ENCODE assay signal across 10 mouse cellular contexts in the genomic region with DNA sequence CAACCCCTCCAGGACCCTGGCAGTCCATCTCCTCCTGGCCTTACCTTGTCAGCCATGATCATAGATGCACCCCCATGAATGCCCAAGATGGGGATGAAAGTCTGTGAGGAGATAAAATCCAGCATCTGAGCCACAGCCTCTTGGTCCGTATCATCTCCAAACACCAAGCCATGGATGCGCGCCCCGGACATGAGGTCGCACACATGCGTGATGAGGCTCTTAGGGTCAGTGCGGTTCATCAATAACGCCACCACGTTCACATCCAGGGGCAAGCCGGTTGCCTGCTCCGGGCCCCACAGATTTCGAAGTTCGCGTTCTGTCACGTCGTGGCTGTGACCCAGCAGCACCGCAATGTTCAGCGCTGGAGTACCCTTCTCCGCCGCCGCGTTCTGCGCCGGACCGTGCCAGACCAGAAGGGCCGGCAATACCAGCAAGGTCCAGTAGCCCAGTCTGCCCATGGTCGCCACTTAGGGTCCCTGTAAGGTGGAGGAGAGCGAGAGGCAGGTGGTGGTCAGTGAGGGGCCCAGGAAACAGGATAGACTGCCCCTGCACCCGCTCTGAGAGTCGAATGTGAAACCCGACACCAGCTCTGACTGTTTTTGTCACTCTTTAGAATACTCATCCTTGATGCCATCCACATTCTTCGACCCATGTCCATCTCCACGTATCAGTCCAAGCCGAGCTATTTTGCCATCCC. TPM values are rescaled to one million over a fixed set of nuclear protein-coding genes. Genes with fewer than 3 reads are reported as not detected.
DNase-seq lines count a peak whose midpoint lies in the region; ATAC-seq and TF ChIP-seq lines count a peak whose summit lies in the region.
"Had no signal": no experiment of that assay in that cellular context is flagged by ENCODE, and none has a peak within 500 bp of the region (broad histone marks: within the 10 kb centered on the region; RNA-seq: fewer than 3 reads in every experiment).

No protein-coding gene starts in this region.

- no peaks in the 10 kb centered on the region for H3K9me3 ChIP-seq in lung, postnatal 0 days (ENCODE audit: low read length)
- no peaks in the 10 kb centered on the region for H3K9me3 ChIP-seq in hindbrain, embryonic 13.5 days
- no peaks in the 10 kb centered on the region for H3K9me3 ChIP-seq in neural tube, embryonic 14.5 days (ENCODE audit: control insufficient read depth, low read length)

- ATAC-seq in lung, postnatal 0 days, result no peak
- ATAC-seq in hindbrain, embryonic 13.5 days (ENCODE audit: low FRiP score), result no peak
- ATAC-seq in neural tube, embryonic 14.5 days (ENCODE audit: low read depth), result no peak
- no peak for ATAC-seq in frontal cortex, adult (ENCODE audit: low TSS enrichment)

- no peak overlapping the region for H3K9ac ChIP-seq in lung, postnatal 0 days (replicated peaks; ENCODE audit: low read depth)
- H3K9ac ChIP-seq in hindbrain, embryonic 13.5 days, result peak overlapping the region; percentile 75
- no peak overlapping the region for H3K9ac ChIP-seq in neural tube, embryonic 14.5 days (replicated peaks; ENCODE audit: low read depth, low read length)

- H3K36me3 ChIP-seq in lung, postnatal 0 days (ENCODE audit: insufficient read depth, low read length), result no peaks in the 10 kb centered on the region
- no peaks in the 10 kb centered on the region for H3K36me3 ChIP-seq in hindbrain, embryonic 13.5 days
- no peaks in the 10 kb centered on the region for H3K36me3 ChIP-seq in neural tube, embryonic 14.5 days (ENCODE audit: control insufficient read depth, insufficient read depth, low read length)

- H3K4me3 ChIP-seq in lung, postnatal 0 days (ENCODE audit: low read depth, low read length), result no peak overlapping the region
- peak overlapping the region; percentile 54 for H3K4me3 ChIP-seq in hindbrain, embryonic 13.5 days
- H3K4me3 ChIP-seq in neural tube, embryonic 14.5 days (ENCODE audit: low read depth, low read length), result peak overlapping the region; percentile 51

- TF ChIP-seq CTCF in lung, postnatal 0 days (IDR thresholded peaks at IDR 0.05), result no peak

- DNase-seq in cerebellum, postnatal 10 days, result peak; percentile 36 to 45
- no peak for DNase-seq in cerebellum, adult 8-10 months
- DNase-seq in lung, postnatal 0 days (ENCODE audit: low spot score), result no peak
- no peak for DNase-seq in lung, postnatal 25 days (ENCODE audit: low spot score)
- DNase-seq in adrenal gland, postnatal 4 days (ENCODE audit: low spot score in 2 of 2), result no peak
- DNase-seq: adrenal gland, adult 8-10 months had no signal

- 0 out of 2 replicates have a peak overlapping the region, but pooled peaks have one; percentile 40 for H3K4me2 ChIP-seq in lung, postnatal 0 days (replicated peaks; ENCODE audit: low read depth, low read length)
- peak overlapping the region; percentile 93 for H3K4me2 ChIP-seq in hindbrain, embryonic 13.5 days
- peak overlapping the region; percentile 74 for H3K4me2 ChIP-seq in neural tube, embryonic 14.5 days (ENCODE audit: low read depth, low read length)

- H3K4me1 ChIP-seq in lung, postnatal 0 days (ENCODE audit: insufficient read depth, low read depth, low read length), result no peaks in the 10 kb centered on the region
- H3K4me1 ChIP-seq in hindbrain, embryonic 13.5 days (replicated peaks), result peaks cover 42% of the 10 kb centered on the region
- H3K4me1 ChIP-seq in neural tube, embryonic 14.5 days (ENCODE audit: control insufficient read depth, insufficient read depth, low read length), result peaks cover 7% of the 10 kb centered on the region

- TF ChIP-seq EP300 in lung, postnatal 0 days (IDR thresholded peaks at IDR 0.05), result no peak

- peaks cover 50% of the 10 kb centered on the region for H3K27me3 ChIP-seq in lung, postnatal 0 days (replicated peaks; ENCODE audit: insufficient read depth, low read length)
- H3K27me3 ChIP-seq in hindbrain, embryonic 13.5 days, result peaks cover 69% of the 10 kb centered on the region
- peaks cover 23% of the 10 kb centered on the region for H3K27me3 ChIP-seq in neural tube, embryonic 14.5 days (ENCODE audit: control insufficient read depth, insufficient read depth, low read length)

- H3K27ac ChIP-seq in lung, postnatal 0 days (ENCODE audit: low read length), result no peak overlapping the region
- no peak overlapping the region for H3K27ac ChIP-seq in hindbrain, embryonic 13.5 days
- no peak overlapping the region for H3K27ac ChIP-seq in neural tube, embryonic 14.5 days (ENCODE audit: low read depth, low read length)

- WGBS in lung, postnatal 0 days, result 15% methylated on average over 34 of the region's 34 CpGs
- 16% methylated on average over 34 of the region's 34 CpGs for WGBS in hindbrain, embryonic 13.5 days
- 17% methylated on average over 34 of the region's 34 CpGs for WGBS in neural tube, embryonic 14.5 days

RNA-seq across cellular contexts. Expression of gene Grin2a, which starts 3.1 kb away (rescaled TPM):
- polyA plus RNA-seq in lung, postnatal 0 days (2015; fragmentation: Nextera tagmentation; extraction: Ambion mirVana), result 0.06 and 0.19 TPM in 2 replicates
- polyA plus RNA-seq in hindbrain, embryonic 13.5 days (2015; fragmentation: Nextera tagmentation; extraction: Ambion mirVana), result 5.3 TPM in 2 replicates
- polyA plus RNA-seq in neural tube, embryonic 14.5 days (2014; fragmentation: Nextera tagmentation; extraction: Ambion mirVana), result 8.2 and 11.0 TPM in 2 replicates
- 1 to 10 TPM; 2.9 TPM for total RNA-seq in adrenal gland, postnatal 4 days (2021)
- total RNA-seq: megakaryocyte progenitor cell, adult 5-6 weeks had no signal

Comparison
In these comparisons a context has a peak if more than half of its experiments do, and no peak if none do; other contexts are left out.
1. DNase-seq: peak in cerebellum, postnatal 10 days (2 of 2); none in cerebellum, adult 8-10 months (single experiment), lung, postnatal 0 days (single experiment), lung, postnatal 25 days (single experiment) and adrenal gland, postnatal 4 days (0 of 2).
2. H3K4me2 ChIP-seq: peak in every context shown above with its lines; median percentile 93 in hindbrain, embryonic 13.5 days; 74 in neural tube, embryonic 14.5 days; 40 in lung, postnatal 0 days.